Mouse (Mus musculus): Measurements from ENCODE around the gene Rptor. TPM values are rescaled to one million over a fixed set of nuclear protein-coding genes. Genes with fewer than 3 reads are reported as not detected.

The Rptor gene
- polyA plus RNA-seq, 2 experiments, result 3.7 to 5.8 TPM

GRCm38 (mm10) chr11:119877124-119877523 is 274.4 kb downstream of the Rptor start:
- Histone ChIP-seq H3K4me3 (ENCODE audit: insufficient read depth in 1 of 2, low read depth in 2 of 2, low read length in 2 of 2) (no peak overlapping the region), H3K4me2 (ENCODE audit: low read depth) (no peak overlapping the region), H3K36me3 (replicated peaks; ENCODE audit: control insufficient read depth, insufficient read depth, low read depth) (peaks cover 2% of the 10 kb centered on the region), H3K4me1 (replicated peaks; ENCODE audit: control insufficient read depth in 2 of 2, insufficient read depth in 2 of 2, low read length in 1 of 2) (no peaks in the 10 kb centered on the region), H3K27me3 (ENCODE audit: control insufficient read depth, insufficient read depth, low read length) (no peaks in the 10 kb centered on the region), H3K9ac (replicated peaks) (no peak overlapping the region), H3K27ac (no peak overlapping the region), H3K9me3 (ENCODE audit: control insufficient read depth, low read length) (no peaks in the 10 kb centered on the region)
- no peak for DNase-seq (ENCODE audit: low read depth in 3 of 3, low spot score in 3 of 3)
- WGBS (ENCODE audit: insufficient replicate concordance), result 75% methylated on average over 7 of the region's 7 CpGs
- ATAC-seq (ENCODE audit: insufficient read depth), result no peak
- TF ChIP-seq EP300 (IDR thresholded peaks at IDR 0.05; ENCODE audit: low read depth) (no peak), CTCF (IDR thresholded peaks at IDR 0.05; ENCODE audit: low read depth) (no peak)

GRCm38 (mm10) chr11:119879573-119879972 is 276.9 kb downstream of the Rptor start:
- H3K4me1 ChIP-seq (replicated peaks; ENCODE audit: control insufficient read depth in 2 of 2, insufficient read depth in 2 of 2, low read length in 1 of 2), result no peaks in the 10 kb centered on the region
- peaks cover 2% of the 10 kb centered on the region for H3K36me3 ChIP-seq (replicated peaks; ENCODE audit: control insufficient read depth, insufficient read depth, low read depth)
- H3K4me3 ChIP-seq (ENCODE audit: insufficient read depth in 1 of 2, low read depth in 2 of 2, low read length in 2 of 2), result no peak overlapping the region
- H3K27me3 ChIP-seq (ENCODE audit: control insufficient read depth, insufficient read depth, low read length), result no peaks in the 10 kb centered on the region
- H3K4me2 ChIP-seq (ENCODE audit: low read depth), result no peak overlapping the region
- no peak for DNase-seq (ENCODE audit: low read depth in 3 of 3, low spot score in 3 of 3)
- no peak overlapping the region for H3K9ac ChIP-seq (replicated peaks)
- TF ChIP-seq EP300 (IDR thresholded peaks at IDR 0.05; ENCODE audit: low read depth) (no peak), CTCF (IDR thresholded peaks at IDR 0.05; ENCODE audit: low read depth) (no peak)
- no peaks in the 10 kb centered on the region for H3K9me3 ChIP-seq (ENCODE audit: control insufficient read depth, low read length)
- no peak overlapping the region for H3K27ac ChIP-seq
- no peak for ATAC-seq (ENCODE audit: insufficient read depth)
- WGBS (ENCODE audit: insufficient replicate concordance), result 78% methylated on average over 5 of the region's 5 CpGs

- Histone ChIP-seq H3K9ac (replicated peaks) (no peak overlapping the region), H3K4me3 (ENCODE audit: insufficient read depth in 1 of 2, low read depth in 2 of 2, low read length in 2 of 2) (no peak overlapping the region), H3K4me1 (replicated peaks; ENCODE audit: control insufficient read depth in 2 of 2, insufficient read depth in 2 of 2, low read length in 1 of 2) (no peaks in the 10 kb centered on the region), H3K36me3 (replicated peaks; ENCODE audit: control insufficient read depth, insufficient read depth, low read depth) (no peaks in the 10 kb centered on the region), H3K27ac (no peak overlapping the region), H3K27me3 (ENCODE audit: control insufficient read depth, insufficient read depth, low read length) (no peaks in the 10 kb centered on the region), H3K9me3 (ENCODE audit: control insufficient read depth, low read length) (no peaks in the 10 kb centered on the region), H3K4me2 (ENCODE audit: low read depth) (no peak overlapping the region)
- WGBS (ENCODE audit: insufficient replicate concordance), result 62% methylated on average over 2 of the region's 2 CpGs
- TF ChIP-seq CTCF (IDR thresholded peaks at IDR 0.05; ENCODE audit: low read depth) (no peak), EP300 (IDR thresholded peaks at IDR 0.05; ENCODE audit: low read depth) (no peak)
- DNase-seq (ENCODE audit: low read depth in 3 of 3, low spot score in 3 of 3) (no peak), ATAC-seq (ENCODE audit: insufficient read depth) (no peak)
Measured at GRCm38 (mm10) chr11:119883646-119884045, 280.9 kb downstream of the Rptor start.

- Histone ChIP-seq H3K27me3 (ENCODE audit: control insufficient read depth, insufficient read depth, low read length) (no peaks in the 10 kb centered on the region), H3K4me3 (ENCODE audit: insufficient read depth in 1 of 2, low read depth in 2 of 2, low read length in 2 of 2) (no peak overlapping the region), H3K9ac (replicated peaks) (no peak overlapping the region), H3K4me2 (ENCODE audit: low read depth) (no peak overlapping the region), H3K4me1 (replicated peaks; ENCODE audit: control insufficient read depth in 2 of 2, insufficient read depth in 2 of 2, low read length in 1 of 2) (no peaks in the 10 kb centered on the region), H3K9me3 (ENCODE audit: control insufficient read depth, low read length) (no peaks in the 10 kb centered on the region), H3K27ac (no peak overlapping the region), H3K36me3 (replicated peaks; ENCODE audit: control insufficient read depth, insufficient read depth, low read depth) (no peaks in the 10 kb centered on the region)
- ATAC-seq (ENCODE audit: insufficient read depth), result no peak
- 63% methylated on average over 3 of the region's 3 CpGs for WGBS (ENCODE audit: insufficient replicate concordance)
- DNase-seq (ENCODE audit: low read depth in 3 of 3, low spot score in 3 of 3), result no peak
- TF ChIP-seq CTCF (IDR thresholded peaks at IDR 0.05; ENCODE audit: low read depth), result no peak
- no peak for TF ChIP-seq EP300 (IDR thresholded peaks at IDR 0.05; ENCODE audit: low read depth)
Measured at GRCm38 (mm10) chr11:119889966-119890365, 287.3 kb downstream of the Rptor start.

- Histone ChIP-seq H3K4me2 (ENCODE audit: low read depth) (no peak overlapping the region), H3K9me3 (ENCODE audit: control insufficient read depth, low read length) (no peaks in the 10 kb centered on the region), H3K27me3 (ENCODE audit: control insufficient read depth, insufficient read depth, low read length) (no peaks in the 10 kb centered on the region), H3K27ac (no peak overlapping the region), H3K4me3 (ENCODE audit: insufficient read depth in 1 of 2, low read depth in 2 of 2, low read length in 2 of 2) (no peak overlapping the region), H3K36me3 (replicated peaks; ENCODE audit: control insufficient read depth, insufficient read depth, low read depth) (no peaks in the 10 kb centered on the region), H3K4me1 (replicated peaks; ENCODE audit: control insufficient read depth in 2 of 2, insufficient read depth in 2 of 2, low read length in 1 of 2) (no peaks in the 10 kb centered on the region), H3K9ac (replicated peaks) (no peak overlapping the region)
- TF ChIP-seq CTCF (IDR thresholded peaks at IDR 0.05; ENCODE audit: low read depth) (no peak), EP300 (IDR thresholded peaks at IDR 0.05; ENCODE audit: low read depth) (no peak)
- DNase-seq (ENCODE audit: low read depth in 3 of 3, low spot score in 3 of 3) (no peak), ATAC-seq (ENCODE audit: insufficient read depth) (no peak)
- 74% methylated on average over 7 of the region's 7 CpGs for WGBS (ENCODE audit: insufficient replicate concordance)
Measured at GRCm38 (mm10) chr11:119891601-119892215, 289.0 kb downstream of the Rptor start.
